Comparison of ENCODE assay signal across 15 mouse cellular contexts in the genomic region with DNA sequence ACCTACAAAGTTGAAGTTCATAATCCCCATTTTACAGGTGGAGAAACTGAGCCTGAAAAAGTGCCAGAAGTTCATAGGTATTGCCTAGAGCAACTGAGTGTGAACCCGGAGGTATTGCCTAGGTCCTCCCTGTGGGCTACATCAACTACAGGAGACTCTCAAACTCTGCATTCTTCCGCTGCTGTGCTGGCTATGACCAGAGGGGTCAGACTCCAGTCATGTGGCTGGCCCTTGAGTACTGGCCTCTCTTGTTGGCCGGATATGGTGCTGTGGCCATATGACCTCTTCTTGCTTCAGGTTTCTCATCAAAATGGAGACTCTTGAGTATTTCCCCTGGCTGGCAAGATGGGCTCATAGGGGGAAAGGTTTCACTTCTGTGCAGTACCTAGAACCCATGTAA.
"Had no signal": no experiment of that assay in that cellular context is flagged by ENCODE, and none has a peak within 500 bp of the region (broad histone marks: within the 10 kb centered on the region; RNA-seq: fewer than 3 reads in every experiment).

No protein-coding gene starts in this region.

- H3K36me3 ChIP-seq: limb, embryonic 13.5 days; liver, embryonic 15.5 days; lung, embryonic 15.5 days; midbrain, embryonic 12.5 days; neural tube, embryonic 13.5 days; stomach, embryonic 15.5 days had no signal

- H3K4me2 ChIP-seq: limb, embryonic 13.5 days; liver, embryonic 15.5 days; lung, embryonic 15.5 days; midbrain, embryonic 12.5 days; neural tube, embryonic 13.5 days; stomach, embryonic 15.5 days had no signal

- H3K9ac ChIP-seq: limb, embryonic 13.5 days; liver, embryonic 15.5 days; lung, embryonic 15.5 days; midbrain, embryonic 12.5 days; neural tube, embryonic 13.5 days; stomach, embryonic 15.5 days had no signal

- H3K9me3 ChIP-seq: limb, embryonic 13.5 days; liver, embryonic 15.5 days; lung, embryonic 15.5 days; midbrain, embryonic 12.5 days; neural tube, embryonic 13.5 days; stomach, embryonic 15.5 days had no signal

- H3K4me3 ChIP-seq: layer of hippocampus, adult 2 months; limb, embryonic 13.5 days; liver, embryonic 15.5 days; lung, embryonic 15.5 days; midbrain, embryonic 12.5 days; neural tube, embryonic 13.5 days; stomach, embryonic 15.5 days had no signal

- ATAC-seq: midbrain, embryonic 16.5 days had no signal

- DNase-seq: kidney, adult 8-10 months; kidney, postnatal 10 days; kidney, postnatal 4 days; left cerebral cortex, postnatal 4 days; right cerebral cortex, postnatal 4 days; spleen, adult 18-20 months; thymus, postnatal 4 days had no signal

- H3K27ac ChIP-seq: layer of hippocampus, adult 2 months; limb, embryonic 13.5 days; liver, embryonic 15.5 days; lung, embryonic 15.5 days; midbrain, embryonic 12.5 days; neural tube, embryonic 13.5 days; stomach, embryonic 15.5 days had no signal
